Mouse (Mus musculus) kidney, adult 2 months (tissue): ENCODE measurements around the gene Nsl1.

Source experiments
- CTCF ChIP-seq: fragments of 200-500 bp; conservative IDR thresholded peaks from 2 replicates; pipeline ENCODE4 v1.5.1; 2011; ENCODE audit warnings: low read depth, mild to moderate bottlenecking, control low read depth, low read length, moderate library complexity, mixed read lengths; ENCODE audit not compliant: insufficient read depth, insufficient read length
- POLR2A ChIP-seq: fragments of 200-500 bp; IDR thresholded peaks from one replicate; pipeline ENCODE4 v1.6.1; 2011; ENCODE audit warnings: low read depth, low read length, control low read depth

DNA sequence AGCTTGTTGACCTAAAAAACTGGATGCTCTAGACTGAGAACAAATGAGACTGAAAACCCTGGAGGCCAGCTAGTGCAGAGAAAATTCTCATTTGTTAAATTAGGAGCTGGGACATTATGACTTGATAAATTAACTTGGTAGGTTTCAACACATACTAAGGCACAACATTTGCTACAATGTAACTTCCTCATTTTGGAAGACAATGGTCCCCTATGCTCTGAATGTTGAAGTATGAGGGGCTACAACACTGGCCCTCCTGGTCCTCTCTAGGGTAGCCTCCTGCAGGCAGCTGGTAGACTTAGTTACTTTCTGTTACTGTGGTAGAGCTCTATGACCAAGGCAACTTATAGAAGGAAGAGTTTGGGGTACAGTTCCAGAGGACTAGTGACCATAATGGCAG, 21.5 kb upstream of the Nsl1 start:
- no peak for TF ChIP-seq CTCF
- no peak for TF ChIP-seq POLR2A
